Mouse (Mus musculus) c-Kit-negative CD71-positive TER-119-positive erythroid progenitor cells, embryonic 14.5 days (primary cell): ENCODE results near the gene Rgma.

Source experiments
- DNase-seq: peaks from one replicate; pipeline ENCODE4 v3.0.0-alpha.2; 2013; ENCODE audit warnings: low read depth, low spot score

Gene Rgma

GRCm38 (mm10) chr7:73371587-73372321 lies 3.6 kb upstream of the Rgma start:
- no peak for DNase-seq

GRCm38 (mm10) chr7:73372352-73372970 lies 2.8 kb upstream of the Rgma start:
- no peak for DNase-seq

GRCm38 (mm10) chr7:73374727-73375126 lies 582 bp upstream of the Rgma start:
- DNase-seq = no peak

DNA sequence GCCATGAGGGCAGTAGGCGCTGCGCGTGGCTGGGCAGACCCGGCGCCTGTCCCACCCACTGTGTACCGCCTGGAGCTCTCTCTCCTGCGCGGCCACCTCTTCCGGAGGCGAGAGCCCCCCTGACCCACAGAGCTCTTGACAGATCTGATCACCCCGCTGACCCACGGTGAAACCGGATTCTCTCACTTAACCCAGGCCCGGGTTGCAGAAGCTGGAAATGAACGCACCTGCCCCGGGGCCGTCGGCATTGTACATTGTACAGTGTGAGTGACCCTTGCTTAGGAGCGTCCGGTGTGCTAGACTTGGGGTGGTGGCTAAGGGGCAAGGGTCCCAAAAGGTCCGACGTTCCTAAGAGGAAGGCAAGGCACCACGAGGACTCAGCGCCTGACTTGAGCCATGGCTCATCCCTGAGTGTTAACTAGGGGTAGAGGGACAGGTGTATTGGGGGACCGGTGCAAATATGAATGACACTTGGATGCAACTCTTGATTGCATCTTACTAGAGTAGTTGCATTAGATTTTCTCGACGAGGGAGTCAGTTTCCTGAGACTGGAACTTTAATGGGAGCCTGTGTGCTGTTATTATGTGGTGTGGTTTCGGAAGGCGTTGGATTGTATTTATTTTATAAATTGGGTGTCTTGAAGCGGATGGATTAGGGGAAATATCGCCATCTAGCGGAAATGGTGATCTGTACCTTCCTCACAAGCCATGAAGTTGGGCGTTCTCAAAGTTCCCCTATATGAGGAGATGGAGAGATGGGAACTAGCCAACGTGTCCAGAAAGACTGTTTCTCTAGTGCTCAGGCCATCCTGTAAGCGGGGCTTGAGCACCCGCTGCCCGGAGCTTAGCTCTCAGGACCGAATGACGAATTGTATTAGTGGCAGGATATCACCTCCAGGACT lies 1.0 kb downstream of the Rgma start:
- DNase-seq = peak; percentile 5

DNA sequence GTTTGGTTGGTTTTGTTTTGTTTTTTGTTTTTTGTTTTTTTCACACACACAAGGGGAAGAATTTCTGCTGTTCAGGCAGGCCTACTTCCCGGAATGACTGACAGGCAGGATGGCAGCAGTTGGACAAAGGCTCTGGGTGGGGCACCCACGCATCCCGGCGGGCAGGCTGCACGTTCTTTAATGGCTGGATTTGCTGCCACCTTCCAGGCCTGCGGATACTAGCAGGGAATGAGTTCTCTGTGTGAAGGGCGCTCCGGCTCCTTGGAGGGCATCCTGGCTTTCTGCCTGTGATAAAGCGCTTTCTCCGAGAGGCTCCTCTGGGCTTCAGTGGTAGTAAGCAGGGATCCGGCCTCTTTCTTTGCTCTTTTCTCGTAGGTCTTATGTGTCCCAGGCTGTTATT lies 2.0 kb downstream of the Rgma start:
- no peak for DNase-seq

GRCm38 (mm10) chr7:73378034-73378433 lies 2.7 kb downstream of the Rgma start:
- DNase-seq = no peak

GRCm38 (mm10) chr7:73382843-73383242 lies 7.5 kb downstream of the Rgma start:
- DNase-seq = no peak

- DNase-seq = no peak
Observed at GRCm38 (mm10) chr7:73388866-73389265, 13.6 kb downstream of the Rgma start.

GRCm38 (mm10) chr7:73389419-73389818 lies 14.1 kb downstream of the Rgma start:
- DNase-seq = no peak

DNA sequence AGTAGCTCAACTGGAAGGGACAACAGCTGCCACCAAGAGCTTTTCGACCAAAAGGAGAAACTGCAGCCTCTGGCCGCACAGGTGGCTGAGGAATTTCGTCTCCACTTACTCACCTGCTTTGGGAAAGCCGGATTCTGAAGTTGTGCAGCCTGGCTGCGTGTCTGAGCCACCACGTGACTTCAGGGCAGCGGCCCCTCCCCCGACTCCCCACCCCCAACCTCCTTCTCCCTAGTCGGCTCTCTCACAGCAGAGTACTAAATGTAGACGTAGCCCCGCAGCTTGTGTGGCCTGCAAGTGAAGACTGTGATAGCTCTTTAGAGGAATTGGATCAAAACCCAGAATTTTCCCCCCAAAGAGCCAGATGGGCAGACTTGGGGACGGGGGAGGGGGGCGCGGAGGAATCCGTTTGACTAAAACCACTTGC lies 14.6 kb downstream of the Rgma start:
- DNase-seq = no peak

DNA sequence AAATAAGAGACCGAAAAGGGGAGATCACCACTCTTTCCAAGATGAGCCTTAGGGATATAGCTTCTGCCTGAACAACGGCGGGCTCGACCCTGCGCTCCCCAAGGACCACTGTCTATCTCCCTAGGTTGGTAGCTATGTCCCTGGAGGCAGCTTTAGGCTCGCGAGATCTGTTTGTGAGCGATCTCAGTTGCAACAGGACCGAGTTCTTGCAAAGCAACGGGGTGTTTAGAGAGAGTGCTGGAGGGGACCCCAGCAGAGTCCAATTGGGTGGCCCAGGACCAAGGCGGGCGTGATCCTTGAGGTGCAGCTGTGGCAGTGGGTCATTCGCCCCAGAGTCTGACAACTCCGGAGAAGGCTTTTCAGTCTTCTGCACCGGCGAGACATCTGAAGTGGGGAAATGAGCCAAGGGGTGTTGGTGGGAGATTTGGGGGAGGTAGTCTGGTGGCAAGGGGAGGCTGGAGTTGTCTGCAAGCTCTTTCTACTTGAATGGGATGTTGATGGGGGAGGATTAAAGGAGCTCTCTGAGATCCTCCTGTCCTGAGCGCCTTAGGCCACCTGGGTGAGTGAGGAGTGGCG lies 15.2 kb downstream of the Rgma start:
- no peak for DNase-seq

DNA sequence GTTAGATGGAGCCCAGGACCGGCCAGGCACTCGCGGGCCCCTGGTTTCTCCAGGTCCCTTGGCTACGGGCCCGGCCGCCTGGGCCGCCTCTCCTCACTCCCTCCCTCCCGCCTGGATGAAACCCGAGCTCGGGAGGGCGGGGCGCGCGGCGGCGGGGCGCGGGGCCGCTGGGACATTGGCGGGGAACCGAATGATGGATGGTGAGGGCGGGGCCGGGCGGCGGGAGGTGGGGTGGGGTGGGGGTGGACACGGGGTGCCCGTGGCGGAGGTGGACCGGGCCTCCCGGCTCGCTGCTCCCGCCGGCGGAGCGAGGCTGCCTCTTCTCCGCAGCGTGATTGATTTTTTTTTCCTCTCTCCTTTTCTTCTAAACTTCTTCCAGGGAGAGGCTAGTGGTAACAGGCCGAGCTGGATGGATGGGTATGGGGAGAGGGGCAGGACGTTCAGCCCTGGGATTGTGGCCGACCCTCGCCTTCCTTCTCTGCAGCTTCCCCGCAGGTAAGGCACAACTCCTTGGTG lies 15.8 kb downstream of the Rgma start:
- DNase-seq = no peak

- DNase-seq = no peak
Observed at GRCm38 (mm10) chr7:73391518-73392321, 16.4 kb downstream of the Rgma start.

GRCm38 (mm10) chr7:73392359-73392758 lies 17.1 kb downstream of the Rgma start:
- DNase-seq = no peak

- no peak for DNase-seq
Observed at GRCm38 (mm10) chr7:73393307-73394012, 18.2 kb downstream of the Rgma start.

DNA sequence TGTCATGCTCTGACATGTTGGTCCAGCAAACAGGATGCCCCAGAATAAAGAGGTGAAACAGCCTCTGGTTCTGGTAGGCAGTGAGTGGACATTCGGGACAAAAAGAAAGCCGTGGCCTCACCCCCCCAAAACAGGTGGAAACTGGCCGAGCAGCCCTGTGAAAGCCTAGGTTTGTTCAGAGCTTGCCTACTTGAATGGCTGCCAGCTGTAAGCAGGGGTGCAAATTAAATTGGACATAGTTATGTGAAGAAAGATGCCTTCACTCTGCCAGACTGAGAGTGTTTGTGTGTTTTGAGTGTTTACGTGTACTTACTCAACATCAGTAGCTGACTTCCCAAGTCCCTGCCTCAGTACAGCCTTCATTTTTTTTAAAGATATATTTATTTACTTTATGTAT lies 18.7 kb downstream of the Rgma start:
- DNase-seq = no peak

GRCm38 (mm10) chr7:73398319-73398718 lies 23.0 kb downstream of the Rgma start:
- no peak for DNase-seq

GRCm38 (mm10) chr7:73398806-73399442 lies 23.6 kb downstream of the Rgma start:
- no peak for DNase-seq

DNA sequence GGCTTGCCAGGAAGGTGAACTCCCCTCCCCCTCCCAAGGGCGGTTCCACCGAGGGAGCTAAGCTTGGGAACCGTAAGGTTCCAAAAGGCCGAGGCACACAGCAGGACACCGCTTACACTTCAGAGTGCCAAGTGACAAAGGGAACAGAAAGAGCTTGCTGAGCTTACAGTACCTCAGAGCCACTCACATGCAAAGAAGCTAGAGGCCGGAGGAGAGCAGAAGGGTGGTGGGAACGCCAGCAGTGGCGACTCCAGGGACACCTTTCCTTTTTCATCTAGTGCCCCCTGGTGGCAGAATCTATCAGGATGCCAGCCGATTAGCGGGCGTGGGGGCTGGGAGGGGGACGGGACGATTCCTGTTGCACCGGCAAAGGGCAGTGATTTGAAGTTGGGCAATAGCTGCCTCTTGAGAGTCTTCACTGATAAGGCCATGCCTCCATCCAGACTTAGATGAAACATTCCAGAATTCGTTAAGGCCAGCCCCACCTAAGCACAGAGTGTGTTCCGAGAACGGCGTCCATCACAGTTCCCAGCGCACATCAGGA lies 24.3 kb downstream of the Rgma start:
- no peak for DNase-seq
